Mouse (Mus musculus) layer of hippocampus, postnatal 36 days (tissue): ENCODE data around the gene Got2. TPM values are rescaled to one million over a fixed set of nuclear protein-coding genes. Genes with fewer than 3 reads are reported as not detected.

Source experiments
- DNase-seq, 2 experiments: peaks; one replicate each; pipeline ENCODE4 v3.0.0; 2022
- total RNA-seq, 2 experiments: library from RNA; stranded (reverse); gene quantifications; 2 replicates each; pipeline ENCODE4 v1.2.3; 2021

Gene Got2
- total RNA-seq = 100 to 1,000 TPM; 214 to 219 TPM

DNA sequence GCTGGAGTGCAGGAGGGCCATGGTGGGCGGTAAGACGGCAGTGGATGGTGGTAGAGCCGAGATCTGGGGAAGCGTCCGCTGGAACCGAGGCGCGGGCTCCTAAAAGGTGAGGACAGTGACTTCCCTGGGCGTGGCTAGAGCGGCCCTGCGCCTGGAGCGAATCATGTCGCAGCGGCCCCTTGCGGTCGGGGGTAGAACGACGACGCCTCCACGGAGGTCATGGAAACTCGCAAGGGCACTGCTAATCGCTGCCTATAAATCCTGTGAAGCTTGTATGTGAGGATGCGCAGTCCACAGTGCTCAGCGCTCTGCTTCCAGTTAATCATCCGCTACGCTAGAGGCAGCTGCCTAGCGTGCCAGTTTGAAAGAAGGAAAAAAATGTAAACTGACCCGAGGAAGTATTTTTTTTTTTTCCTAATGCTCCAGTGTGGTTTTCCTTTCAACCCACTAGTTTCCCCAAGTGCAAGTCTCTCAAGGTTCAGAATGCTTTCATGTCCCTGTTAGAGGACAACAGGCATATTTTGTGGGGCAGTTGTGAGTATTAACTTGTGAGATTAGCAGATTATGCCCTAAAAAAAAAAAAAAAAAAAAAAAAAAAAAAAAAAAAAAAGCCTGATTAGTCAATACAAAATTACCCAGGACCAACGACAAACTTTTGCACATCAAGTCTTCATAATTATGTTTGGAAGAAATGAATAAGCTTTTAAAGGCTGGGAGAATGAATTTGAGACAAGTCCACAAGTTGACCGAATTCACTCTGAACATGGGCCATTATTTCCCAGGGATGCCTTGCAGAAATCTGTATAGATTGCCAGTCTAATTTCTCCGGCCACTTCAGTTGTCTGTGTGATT is at the start of gene Got2:
Got2 (minus strand) TSS at position 263 of the 852 bp plus-strand sequence.
- peak; percentile 90 for DNase-seq

DNA sequence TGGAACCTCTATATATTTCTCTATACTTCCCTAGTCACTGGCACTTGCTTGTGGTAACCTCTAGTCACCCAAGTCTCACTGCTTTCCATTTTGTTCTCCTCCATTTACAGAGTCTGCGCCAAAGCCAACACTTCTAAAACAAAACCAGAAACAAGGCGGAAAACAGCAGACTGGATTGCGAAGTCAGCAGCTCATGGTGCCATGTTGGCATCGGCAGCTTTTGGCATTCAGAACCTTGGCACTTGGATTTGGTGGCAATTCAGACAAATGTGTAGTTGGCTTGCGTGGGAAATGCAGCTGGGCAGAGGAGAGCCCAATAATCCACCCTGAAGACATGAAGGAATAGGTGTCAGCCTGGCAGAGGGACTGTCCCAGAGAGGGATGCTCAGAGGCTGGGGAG is 44.5 kb upstream of the Got2 start:
- peak in 1 of 2 experiments; percentile 7 for DNase-seq

DNA sequence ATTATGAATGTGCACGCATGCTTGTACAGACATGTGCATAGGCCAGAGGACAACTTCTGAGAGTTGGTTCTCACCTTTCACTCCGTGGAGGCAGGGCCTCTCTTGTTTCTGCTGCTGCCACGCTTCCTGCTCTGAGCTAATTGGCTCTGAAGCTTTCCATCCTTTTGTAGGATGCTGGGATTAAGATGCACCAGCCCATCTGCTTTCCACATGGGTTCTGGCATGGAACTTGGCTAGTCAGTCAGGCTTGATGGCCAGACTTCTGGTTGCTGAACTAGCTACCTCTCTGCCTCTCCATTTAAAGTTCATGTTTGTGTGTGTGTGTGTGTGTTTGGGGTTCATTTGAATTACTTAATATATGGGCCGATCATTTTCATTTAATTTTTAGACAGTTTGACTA is 41.5 kb upstream of the Got2 start:
- DNase-seq = no peak

DNA sequence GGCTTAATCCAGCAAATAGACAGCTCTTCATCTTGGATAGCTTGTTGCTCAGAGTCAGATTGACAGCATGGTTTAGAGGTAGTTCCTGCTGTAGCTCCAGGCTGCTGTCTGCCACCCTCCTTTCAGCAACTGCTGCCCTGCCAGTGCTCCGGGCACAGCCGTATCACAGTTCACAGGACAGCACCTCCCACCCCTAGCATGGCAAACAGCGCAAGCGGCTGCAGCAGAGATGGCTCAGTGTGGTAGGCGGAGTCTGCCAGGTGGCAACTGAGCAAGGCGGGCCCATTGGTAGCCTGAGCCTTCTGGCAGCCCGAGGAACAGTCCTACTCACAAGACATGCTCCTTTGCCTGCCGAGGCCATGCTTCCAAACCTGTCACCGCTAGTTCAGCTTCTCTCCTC is 27.8 kb upstream of the Got2 start:
- DNase-seq = peak; percentile 5 to 15

DNA sequence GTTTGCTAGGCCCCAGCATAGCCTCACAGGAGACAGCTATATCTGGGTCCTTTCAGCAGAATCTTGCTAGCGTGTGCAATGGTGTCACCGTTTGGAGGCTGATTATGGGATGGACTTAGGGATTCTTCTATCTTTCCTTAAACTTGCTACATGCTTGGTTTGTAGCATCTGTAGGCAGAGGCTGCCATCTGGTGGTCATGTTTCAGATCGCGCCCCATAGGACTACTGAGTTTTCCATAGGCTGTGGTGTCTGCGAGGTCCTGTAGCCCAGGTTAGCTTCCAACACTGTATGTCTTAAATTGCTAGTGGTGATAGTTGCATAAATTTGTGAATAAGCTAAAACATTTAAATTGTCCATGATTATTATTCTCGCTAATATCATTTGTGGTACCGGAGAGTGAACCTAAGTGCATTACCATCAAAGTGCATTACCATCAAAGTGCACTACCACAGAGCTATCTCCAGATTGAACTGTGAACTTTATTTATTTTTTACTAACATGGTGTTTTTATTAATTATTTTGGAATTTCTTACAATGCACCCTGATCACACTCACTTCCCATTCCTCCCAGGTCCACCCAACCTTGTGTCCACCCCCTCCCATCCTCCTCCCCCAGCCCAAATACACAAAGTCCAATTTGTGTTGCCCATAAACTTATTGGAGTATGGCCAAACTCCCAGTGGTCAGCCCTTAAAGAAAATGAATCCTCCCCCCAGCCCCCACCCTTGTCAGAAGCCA is 26.7 kb upstream of the Got2 start:
- peak; percentile 73 to 74 for DNase-seq

DNA sequence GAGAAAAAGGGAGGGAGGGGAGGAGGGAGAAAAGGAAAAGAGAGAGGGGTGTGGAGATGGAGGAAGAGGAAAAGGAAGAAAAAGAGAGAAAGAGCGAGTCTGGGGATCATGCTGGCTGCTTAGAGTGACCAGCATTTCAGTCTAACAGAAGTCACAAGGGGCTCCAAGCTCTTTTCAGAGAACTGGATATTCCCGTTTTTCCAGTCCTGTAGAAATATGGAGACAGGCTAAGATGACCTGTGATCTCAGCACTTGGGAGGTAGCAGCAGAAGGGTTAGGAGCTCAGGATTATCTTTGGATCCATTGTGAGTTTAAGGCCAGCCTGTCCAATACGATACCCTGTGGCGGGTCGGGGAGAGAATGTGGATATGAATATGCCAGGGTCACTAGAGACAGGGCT is 22.9 kb upstream of the Got2 start:
- no peak for DNase-seq

DNA sequence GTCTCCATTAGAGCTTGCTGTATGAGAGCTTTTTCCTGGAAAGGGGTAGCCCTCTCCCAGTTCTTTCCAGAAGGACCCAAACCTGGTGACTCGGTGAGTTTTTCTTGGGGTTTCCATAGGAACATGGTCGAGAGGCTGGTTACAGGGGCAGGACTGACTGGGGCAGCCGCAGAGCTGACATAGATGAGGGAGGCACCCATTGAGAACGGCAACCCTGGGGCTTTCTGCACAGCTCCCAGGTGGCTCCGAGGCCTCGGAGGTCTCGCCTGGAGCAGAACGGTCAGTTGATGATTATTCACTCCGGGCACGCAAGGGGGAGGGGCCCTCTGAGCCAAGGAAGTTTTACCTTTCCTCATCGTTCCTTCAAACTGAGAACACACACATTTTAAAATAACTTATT is 19.5 kb upstream of the Got2 start:
- DNase-seq = no peak

DNA sequence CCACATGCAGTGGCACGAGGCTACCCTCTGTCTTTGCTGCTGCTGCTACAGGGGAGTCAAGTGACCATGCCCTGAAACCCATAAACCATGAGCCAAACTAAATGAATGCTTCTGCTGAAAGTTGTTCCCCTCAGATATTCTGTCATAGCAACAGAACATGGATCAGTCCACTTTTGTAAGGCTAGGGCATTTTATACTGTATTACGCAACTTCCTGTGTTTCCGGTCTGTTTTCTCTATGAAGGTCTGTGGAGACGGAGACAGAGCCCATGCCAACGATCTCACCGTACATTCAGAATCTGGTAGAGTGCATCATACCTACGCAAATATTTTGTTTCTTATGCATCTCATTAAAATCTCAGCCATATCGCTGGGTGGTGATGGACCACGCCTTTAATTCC is 18.4 kb upstream of the Got2 start:
- DNase-seq = no peak

DNA sequence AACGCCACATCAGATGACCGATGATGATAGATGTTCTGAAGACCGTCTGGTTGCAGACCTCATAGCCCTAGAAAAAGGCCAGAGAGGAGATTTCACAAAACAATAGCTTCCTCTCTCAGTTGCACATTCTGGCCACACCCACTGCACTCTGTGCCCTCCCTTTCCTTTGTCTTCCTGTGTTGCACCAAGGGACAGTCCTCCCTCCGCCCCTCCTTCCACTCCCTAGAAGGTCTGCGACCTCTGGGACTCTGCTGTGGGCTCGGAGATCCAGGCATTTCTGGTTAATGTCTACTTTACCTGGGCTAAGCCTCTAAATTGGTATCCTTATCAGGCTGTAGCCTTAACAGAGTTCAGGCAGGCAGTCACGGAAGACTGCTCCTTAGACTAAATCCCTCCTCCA is 13.5 kb upstream of the Got2 start:
- no peak for DNase-seq

DNA sequence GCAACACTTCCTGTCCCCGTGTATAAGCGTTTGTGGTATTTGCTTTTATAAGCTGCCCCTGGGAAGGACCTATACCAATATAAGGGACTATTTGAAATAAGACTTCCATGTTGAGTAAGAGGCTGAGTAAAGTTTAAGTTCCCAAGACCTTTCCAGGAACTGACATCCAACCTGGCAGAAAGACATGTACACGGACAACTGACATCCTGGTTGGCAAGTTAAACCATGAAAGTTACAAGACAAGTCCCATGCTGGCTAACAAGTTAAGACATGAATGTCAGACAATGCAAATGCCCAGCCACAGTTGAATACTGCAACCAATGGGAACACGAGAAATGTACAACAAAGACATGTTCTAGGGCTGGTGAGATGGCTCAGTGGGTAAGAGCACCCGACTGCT is 5.4 kb upstream of the Got2 start:
- DNase-seq = no peak

DNA sequence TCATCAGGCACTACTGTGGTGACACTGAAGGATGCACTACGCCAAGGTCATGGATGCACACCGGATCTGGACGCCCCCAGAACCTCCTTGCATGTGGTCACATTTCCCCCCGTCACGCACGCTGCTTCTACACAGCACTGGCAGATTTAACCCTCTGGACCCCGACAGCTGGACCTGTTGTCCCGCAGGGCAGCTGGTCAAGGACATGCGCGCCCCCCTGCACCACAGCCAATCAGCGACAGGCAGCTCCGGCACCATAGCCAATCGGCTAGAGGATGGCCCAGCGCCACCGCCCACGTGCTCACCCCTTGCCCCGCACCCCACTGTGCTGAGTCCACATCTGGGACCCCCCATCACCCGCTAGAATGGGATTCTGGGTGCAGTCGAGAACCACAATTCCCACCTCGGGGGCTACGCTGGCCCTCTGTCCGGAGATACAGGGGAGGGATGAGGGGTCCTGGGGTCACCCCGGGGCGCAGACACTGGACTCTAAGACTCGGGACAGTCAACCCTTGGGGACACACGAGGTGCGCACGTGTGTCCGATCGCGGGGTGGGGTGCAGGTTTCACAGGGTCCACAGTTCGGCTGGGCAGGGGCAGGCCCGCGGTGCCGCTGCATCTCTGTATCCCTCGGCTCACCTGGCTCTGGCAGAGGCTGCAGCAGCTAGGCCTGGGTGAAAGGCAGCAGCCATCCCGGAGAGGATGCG is 616 bp downstream of the Got2 start:
- DNase-seq = peak; percentile 83

DNA sequence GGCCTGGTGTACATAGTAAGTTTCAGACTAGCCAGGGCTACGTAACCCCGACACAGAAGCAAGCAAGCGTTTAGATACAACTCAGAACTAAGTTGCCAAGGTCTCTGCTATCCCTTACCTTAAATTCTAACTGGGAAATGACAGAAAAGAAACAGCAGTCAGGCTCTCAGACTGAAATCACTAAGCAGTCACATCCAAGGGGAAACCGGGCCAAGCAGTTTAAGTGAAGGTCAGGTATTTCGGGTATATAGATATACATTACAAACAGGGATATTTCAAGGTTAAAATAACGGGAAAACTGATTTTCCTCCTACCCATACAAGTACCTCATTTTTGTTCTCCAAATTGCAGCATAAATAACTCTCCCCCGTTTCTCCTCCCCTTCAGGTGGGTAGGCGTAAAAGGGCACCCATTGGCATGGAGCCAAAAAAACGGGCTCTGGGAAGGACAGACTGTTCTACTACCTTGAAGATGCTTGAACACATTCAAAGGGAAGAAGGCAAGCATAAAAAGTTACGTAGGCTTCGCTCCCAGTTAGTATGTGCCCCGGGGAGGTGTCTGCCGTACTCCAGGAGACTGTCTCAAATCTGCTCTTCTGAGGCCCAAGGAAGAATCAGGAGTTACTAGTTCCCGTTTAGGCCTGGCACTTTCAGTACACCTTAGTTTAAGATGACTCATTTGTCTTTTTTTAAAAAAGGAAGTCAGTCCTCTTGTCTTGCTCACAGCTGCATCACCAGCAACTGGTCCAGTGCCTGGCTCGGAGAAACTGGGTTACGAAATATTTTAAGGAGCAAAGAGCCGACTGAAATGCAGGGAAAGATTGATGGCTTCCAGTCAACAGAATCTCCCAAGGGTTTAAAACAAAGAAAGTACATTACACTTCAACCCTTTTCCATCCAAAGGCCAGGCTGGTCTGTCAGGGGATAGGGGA is 1.4 kb downstream of the Got2 start:
- peak in 1 of 2 experiments; percentile 32 for DNase-seq

DNA sequence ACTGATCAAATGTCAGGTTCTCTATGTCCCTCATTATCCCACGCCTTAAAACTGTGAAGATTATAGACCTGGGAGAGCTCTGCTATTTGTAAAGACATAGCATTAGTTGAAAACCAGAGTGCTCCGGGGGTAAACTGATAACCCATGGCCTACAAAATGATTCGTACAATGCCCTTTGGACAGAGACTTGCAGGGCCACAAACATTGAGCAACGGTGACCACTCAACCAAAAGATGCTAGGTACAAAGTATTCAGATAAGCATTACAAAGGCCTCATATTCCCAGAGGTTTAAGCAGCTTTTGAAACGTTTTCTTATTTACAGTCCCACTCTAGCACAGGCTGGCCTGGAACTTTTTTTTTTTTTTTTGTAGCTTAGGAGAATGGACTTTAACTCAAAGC is 2.4 kb downstream of the Got2 start:
- no peak for DNase-seq

DNA sequence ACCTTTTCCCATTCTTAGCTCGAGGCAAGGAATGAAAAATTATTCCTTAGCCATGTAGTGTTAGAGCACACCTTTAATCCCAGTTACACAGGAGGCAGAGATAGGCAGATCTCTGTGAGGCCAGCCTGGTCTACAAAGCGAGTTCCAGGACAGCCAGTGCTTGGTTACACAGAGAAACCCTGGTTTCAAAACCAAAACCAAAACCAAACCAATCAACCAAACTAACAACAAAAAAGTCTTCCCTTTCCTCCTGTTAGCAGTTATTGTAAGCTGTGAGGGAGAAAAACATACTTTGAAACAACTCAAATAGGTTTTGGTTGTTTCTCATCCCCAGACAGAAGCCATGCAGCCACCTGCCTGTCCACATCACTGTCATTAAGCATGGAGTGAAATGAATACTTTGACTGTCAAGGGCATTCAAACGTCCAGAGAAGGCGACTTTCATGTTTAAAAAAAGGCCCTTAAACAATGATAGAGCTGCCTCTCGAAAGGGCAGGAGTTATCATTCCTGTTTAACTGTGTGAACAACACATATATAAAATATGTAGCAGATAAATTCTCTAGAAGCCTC is 3.0 kb downstream of the Got2 start:
- no peak for DNase-seq

DNA sequence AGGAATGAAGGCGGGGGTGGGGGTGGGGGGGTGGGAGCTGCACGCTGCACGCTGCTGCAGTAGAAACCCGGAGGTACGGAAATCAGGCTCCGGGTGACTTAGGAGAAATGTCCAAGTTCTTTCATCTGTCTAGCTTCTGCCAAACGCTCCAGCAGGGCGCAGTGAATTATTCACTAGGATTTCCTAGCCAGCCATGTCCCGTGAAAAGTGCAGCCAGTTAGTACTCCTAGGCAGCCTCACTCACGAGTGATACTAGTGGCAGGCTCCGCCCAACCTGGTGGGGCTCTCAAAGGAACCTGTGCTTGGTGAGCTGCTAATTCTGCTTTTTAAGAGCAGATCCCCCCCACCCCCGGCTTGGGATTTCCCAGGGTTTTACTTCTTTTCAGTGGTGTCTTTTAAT is 3.9 kb downstream of the Got2 start:
- no peak for DNase-seq

DNA sequence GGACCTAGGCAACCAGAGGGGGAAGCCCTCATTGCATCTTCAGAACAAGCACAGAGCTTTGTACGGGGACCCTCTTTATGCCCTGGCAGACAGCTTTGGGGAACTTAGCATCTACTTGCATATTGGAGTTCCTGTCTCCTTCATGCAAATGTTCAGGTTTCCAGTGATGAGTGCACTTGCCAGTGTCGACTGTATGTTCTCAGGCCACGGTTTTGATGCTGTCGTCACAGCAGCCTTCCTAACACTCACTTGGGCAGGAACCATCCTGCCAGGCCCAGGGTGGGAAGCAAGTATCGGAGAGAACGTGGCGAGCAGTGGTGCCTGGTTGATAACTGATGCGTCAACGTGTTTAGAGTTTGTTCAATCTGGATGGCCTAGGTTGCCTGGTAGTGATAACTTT is 6.2 kb downstream of the Got2 start:
- DNase-seq = no peak

DNA sequence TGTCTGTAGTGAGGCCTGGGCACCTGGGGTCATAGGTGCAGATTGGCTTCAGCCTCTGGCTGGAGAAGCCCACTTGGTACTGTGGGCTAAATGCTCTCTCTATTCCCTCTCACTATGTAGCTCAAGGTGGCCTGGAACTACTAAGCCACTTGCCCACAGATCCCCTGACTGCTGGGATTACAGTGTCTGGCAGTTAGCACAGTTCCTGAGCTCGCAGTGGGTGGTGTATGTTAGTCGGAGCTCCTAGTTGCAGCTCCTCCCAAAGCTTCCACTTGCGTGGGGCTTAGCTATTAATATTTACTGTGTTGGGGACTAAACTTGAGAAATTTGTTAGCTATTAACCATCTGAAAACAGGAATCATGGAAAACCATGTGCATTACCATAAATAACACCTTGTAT is 6.8 kb downstream of the Got2 start:
- no peak for DNase-seq

DNA sequence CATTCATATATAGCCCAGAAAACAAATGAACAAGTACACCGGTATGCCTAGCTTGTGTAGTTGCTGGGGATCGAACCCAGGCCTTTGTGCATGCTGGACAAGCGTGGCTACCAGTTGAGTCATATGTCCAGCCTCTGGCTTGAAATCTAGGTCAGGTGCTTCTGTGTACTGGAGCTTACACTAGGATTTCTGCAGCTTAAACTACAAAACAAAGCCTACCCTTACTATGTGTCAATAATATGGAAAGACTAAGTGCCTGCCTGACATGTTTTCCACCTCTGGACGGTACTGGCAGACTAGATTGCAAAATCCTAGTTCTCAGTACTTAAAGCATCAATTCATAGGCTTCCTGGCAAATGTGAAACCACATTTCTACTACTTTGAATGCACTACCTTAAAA is 8.5 kb downstream of the Got2 start:
- DNase-seq = no peak

DNA sequence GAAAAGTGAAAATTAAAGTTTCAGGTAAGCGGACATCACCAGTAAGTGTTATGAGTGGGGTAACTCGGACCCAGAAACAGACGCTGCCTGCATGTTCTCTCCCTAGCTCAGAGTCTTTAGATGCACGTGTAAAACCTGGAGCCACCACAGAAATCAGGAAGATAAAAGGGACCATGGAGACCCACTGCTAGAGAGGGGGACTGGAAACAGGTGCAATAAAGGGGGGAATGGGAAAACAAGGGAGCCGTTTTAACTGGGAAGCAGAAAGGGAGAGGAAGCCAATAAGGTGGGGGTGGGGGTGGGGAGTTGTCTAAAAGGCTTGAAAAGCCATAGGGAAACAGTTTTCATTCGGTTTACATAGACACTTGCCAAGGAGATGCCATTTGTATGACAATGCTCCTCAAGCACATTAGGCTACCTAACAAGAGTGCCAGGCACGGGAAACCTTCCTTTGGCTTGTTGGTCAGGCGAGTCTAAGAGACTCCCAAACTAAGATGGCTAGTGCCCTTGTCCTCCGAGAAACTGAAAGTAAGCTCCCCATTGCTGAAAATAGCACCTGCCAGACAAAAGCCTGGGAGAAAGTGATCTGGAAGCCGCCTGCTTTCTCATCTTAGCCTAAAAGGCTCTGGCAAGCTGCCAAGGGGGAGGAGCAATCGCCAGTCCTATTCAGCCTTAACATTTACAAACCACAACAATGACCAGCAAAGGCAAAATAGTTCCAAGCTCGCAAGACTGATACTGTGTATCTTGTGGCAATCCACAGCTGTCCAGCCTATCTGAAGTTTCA is 10.0 kb downstream of the Got2 start:
- DNase-seq = no peak

DNA sequence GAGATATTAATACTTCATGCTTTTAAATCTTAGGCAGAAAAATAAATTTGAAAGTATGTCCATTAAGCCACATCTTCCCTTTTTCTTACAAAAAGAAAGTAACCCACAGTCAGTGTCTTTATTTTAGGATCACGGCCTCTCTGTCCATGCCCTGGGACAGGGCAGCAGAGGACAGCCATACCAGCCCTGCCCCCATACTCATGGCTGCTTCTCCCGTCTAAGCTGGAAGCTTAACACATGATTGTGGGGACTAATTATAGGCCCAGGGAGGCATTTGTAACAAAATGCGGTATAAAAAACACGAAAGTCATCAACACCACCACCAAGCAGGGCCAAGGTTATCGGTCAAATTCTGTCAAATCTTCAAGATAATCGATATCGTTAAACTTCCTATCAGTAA is 13.1 kb downstream of the Got2 start:
- DNase-seq = no peak

DNA sequence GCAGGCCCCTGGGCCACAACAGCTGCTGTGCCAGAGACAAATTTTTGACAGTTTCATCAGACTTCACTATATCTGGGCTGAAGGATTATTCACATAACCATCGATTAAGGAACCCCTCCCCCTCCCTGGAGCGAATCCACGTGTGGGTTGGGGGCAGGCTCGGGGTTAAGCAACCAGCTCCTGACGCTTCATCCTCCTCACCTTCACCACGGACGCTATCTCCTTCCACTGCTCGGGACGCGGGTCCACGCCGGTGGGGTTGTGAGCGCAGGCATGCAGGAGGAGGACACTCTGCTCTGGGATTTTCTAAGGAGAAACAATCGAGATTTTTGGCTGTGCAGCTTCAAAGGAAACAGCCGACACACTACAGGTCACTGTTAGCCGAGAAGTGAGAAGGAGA is 16.7 kb downstream of the Got2 start:
- no peak for DNase-seq
